Mouse (Mus musculus): ENCODE measurements around the gene Rab3a. TPM values are rescaled to one million over a fixed set of nuclear protein-coding genes. Genes with fewer than 3 reads are reported as not detected.

Rab3a gene
- polyA plus RNA-seq, 1 experiment from 2014 or later, result 319 TPM

GRCm38 (mm10) chr8:70798281-70798680 lies 43.8 kb downstream of the Rab3a start:
- peak overlapping the region; percentile 63 for H3K4me3 ChIP-seq
- WGBS, result 10% methylated on average over 15 of the region's 15 CpGs
- H3K4me1 ChIP-seq, result peaks cover 32% of the 10 kb centered on the region
- peak overlapping the region; percentile 92 for H3K4me2 ChIP-seq (replicated peaks)
- peaks cover 22% of the 10 kb centered on the region; the same call in 1 of the 2 replicates for H3K27me3 ChIP-seq
- no peaks in the 10 kb centered on the region for H3K9me3 ChIP-seq
- H3K27ac ChIP-seq (replicated peaks), result no peak overlapping the region
- no peaks in the 10 kb centered on the region for H3K36me3 ChIP-seq
- no peak for ATAC-seq (replicated peaks)
- H3K9ac ChIP-seq (replicated peaks), result peak overlapping the region; percentile 67; the same call in 1 of the 2 replicates

- no peak for ATAC-seq (replicated peaks)
- WGBS, result 49% methylated on average over 10 of the region's 10 CpGs
- no peak overlapping the region for H3K4me2 ChIP-seq (replicated peaks)
- H3K27me3 ChIP-seq, result peaks cover 35% of the 10 kb centered on the region
- no peaks in the 10 kb centered on the region for H3K9me3 ChIP-seq
- no peak overlapping the region for H3K4me3 ChIP-seq
- peaks cover 42% of the 10 kb centered on the region for H3K4me1 ChIP-seq
- no peaks in the 10 kb centered on the region for H3K36me3 ChIP-seq
- H3K9ac ChIP-seq (replicated peaks), result no peak overlapping the region
- H3K27ac ChIP-seq (replicated peaks), result no peak overlapping the region
Measured at GRCm38 (mm10) chr8:70800648-70801047, 46.2 kb downstream of the Rab3a start.

GRCm38 (mm10) chr8:70801156-70801555 lies 46.7 kb downstream of the Rab3a start:
- Histone ChIP-seq H3K27me3 (peaks cover 39% of the 10 kb centered on the region), H3K27ac (replicated peaks) (no peak overlapping the region), H3K9me3 (no peaks in the 10 kb centered on the region), H3K4me1 (peaks cover 42% of the 10 kb centered on the region), H3K36me3 (no peaks in the 10 kb centered on the region), H3K4me3 (no peak overlapping the region), H3K9ac (replicated peaks) (no peak overlapping the region), H3K4me2 (replicated peaks) (no peak overlapping the region)
- WGBS, result 25% methylated on average over 15 of the region's 15 CpGs
- no peak for ATAC-seq (replicated peaks)

- H3K27me3 ChIP-seq, result peaks cover 43% of the 10 kb centered on the region
- no peak overlapping the region for H3K27ac ChIP-seq (replicated peaks)
Measured at GRCm38 (mm10) chr8:70801830-70802229, 47.4 kb downstream of the Rab3a start.

GRCm38 (mm10) chr8:70802786-70803510 lies 48.5 kb downstream of the Rab3a start:
- Histone ChIP-seq H3K4me2 (replicated peaks) (no peak overlapping the region), H3K27ac (replicated peaks) (no peak overlapping the region), H3K9me3 (no peaks in the 10 kb centered on the region), H3K9ac (replicated peaks) (no peak overlapping the region), H3K27me3 (peaks cover 43% of the 10 kb centered on the region), H3K36me3 (no peaks in the 10 kb centered on the region), H3K4me3 (no peak overlapping the region), H3K4me1 (peaks cover 31% of the 10 kb centered on the region)
- no peak for ATAC-seq (replicated peaks)
- WGBS, result 74% methylated on average over 11 of the region's 11 CpGs

More at GRCm38 (mm10) chr8:70801830-70802229, 47.4 kb downstream of the Rab3a start:
- Histone ChIP-seq H3K9me3 (no peaks in the 10 kb centered on the region), H3K36me3 (no peaks in the 10 kb centered on the region), H3K4me2 (replicated peaks) (no peak overlapping the region), H3K4me1 (peaks cover 36% of the 10 kb centered on the region), H3K9ac (replicated peaks) (no peak overlapping the region), H3K4me3 (no peak overlapping the region)
- ATAC-seq (replicated peaks), result no peak
- WGBS, result 90% methylated on average over 1 of the region's 1 CpGs

- WGBS, result 2% methylated on average over 44 of the region's 47 CpGs
- Histone ChIP-seq H3K27me3 (peaks cover 39% of the 10 kb centered on the region), H3K9ac (replicated peaks) (peak overlapping the region; percentile 58), H3K9me3 (no peaks in the 10 kb centered on the region), H3K36me3 (no peaks in the 10 kb centered on the region), H3K4me2 (replicated peaks) (peak overlapping the region; percentile 95), H3K4me1 (peaks cover 25% of the 10 kb centered on the region), H3K4me3 (peak overlapping the region; percentile 65), H3K27ac (replicated peaks) (no peak overlapping the region)
- peak; percentile 44; the same call in 1 of the 2 replicates for ATAC-seq (replicated peaks)
Measured at GRCm38 (mm10) chr8:70803761-70804480, 49.4 kb downstream of the Rab3a start.

- Histone ChIP-seq H3K27ac (replicated peaks) (no peak within 1 kb of the TSS), H3K4me3 (peak within 1 kb of the TSS; percentile 65), H3K36me3 (no peaks in the 10 kb centered on the region), H3K9me3 (no peaks in the 10 kb centered on the region), H3K9ac (replicated peaks) (peak within 1 kb of the TSS; percentile 58), H3K27me3 (peaks cover 32% of the 10 kb centered on the region), H3K4me1 (peaks cover 25% of the 10 kb centered on the region), H3K4me2 (replicated peaks) (peak within 1 kb of the TSS; percentile 95)
- peak; percentile 90 for ATAC-seq (replicated peaks)
- 1% methylated on average over 45 of the region's 45 CpGs for WGBS
Measured at GRCm38 (mm10) chr8:70804481-70805206, 50.2 kb downstream of the Rab3a start, which contains the start of gene Mast3. Gene Mast3, minus strand, starts transcription at chr8:70805054.

- ATAC-seq (replicated peaks), result no peak
- Histone ChIP-seq H3K27me3 (peaks cover 27% of the 10 kb centered on the region), H3K36me3 (no peaks in the 10 kb centered on the region), H3K9me3 (no peaks in the 10 kb centered on the region), H3K4me2 (replicated peaks) (no peak overlapping the region), H3K27ac (replicated peaks) (no peak overlapping the region), H3K4me3 (no peak overlapping the region), H3K4me1 (peaks cover 16% of the 10 kb centered on the region), H3K9ac (replicated peaks) (no peak overlapping the region)
- whole genome bisulfite sequencing, result 70% methylated on average over 4 of the region's 4 CpGs
Measured at GRCm38 (mm10) chr8:70806541-70806940, 52.1 kb downstream of the Rab3a start.

GRCm38 (mm10) chr8:70807304-70807703 lies 52.8 kb downstream of the Rab3a start:
- Histone ChIP-seq H3K9ac (replicated peaks) (no peak overlapping the region), H3K9me3 (no peaks in the 10 kb centered on the region), H3K27me3 (peaks cover 24% of the 10 kb centered on the region), H3K4me2 (replicated peaks) (no peak overlapping the region), H3K4me3 (no peak overlapping the region), H3K4me1 (peaks cover 16% of the 10 kb centered on the region), H3K27ac (replicated peaks) (no peak overlapping the region), H3K36me3 (no peaks in the 10 kb centered on the region)
- ATAC-seq (replicated peaks), result no peak
- WGBS, result 45% methylated on average over 1 of the region's 1 CpGs

GRCm38 (mm10) chr8:70808239-70808638 lies 53.8 kb downstream of the Rab3a start, which contains the start of gene Il12rb1:
Gene Il12rb1, plus strand, starts transcription at chr8:70808449.
- ATAC-seq (replicated peaks), result no peak
- Histone ChIP-seq H3K27me3 (peaks cover 22% of the 10 kb centered on the region), H3K36me3 (no peaks in the 10 kb centered on the region), H3K9ac (replicated peaks) (no peak within 1 kb of the TSS), H3K4me3 (no peak within 1 kb of the TSS), H3K4me1 (peaks cover 16% of the 10 kb centered on the region), H3K27ac (replicated peaks) (no peak within 1 kb of the TSS), H3K9me3 (no peaks in the 10 kb centered on the region), H3K4me2 (replicated peaks) (no peak within 1 kb of the TSS)
- 74% methylated on average over 5 of the region's 5 CpGs for WGBS
